Mouse (Mus musculus) gastrocnemius, postnatal 10 days (tissue): ENCODE data around the gene Arhgap5. TPM values are rescaled to one million over a fixed set of nuclear protein-coding genes. Genes with fewer than 3 reads are reported as not detected.
A peak's percentile ranks its signal among the peaks of the same experiment; 100 is the strongest.
"Not testable (repeated sequence)": the region's sequence is repeated elsewhere in the genome, so short reads cannot be mapped to it uniquely, and the experiment has no call there.

Source experiments
- DNase-seq: peaks from one replicate; pipeline ENCODE4 v3.0.0; 2021; ENCODE audit warnings: mixed read lengths
- total RNA-seq, 2 experiments: library from RNA; stranded (reverse); gene quantifications; 2 replicates each; pipeline ENCODE4 v1.2.3; 2021

Arhgap5 gene
- total RNA-seq, 2 experiments from 2014 or later = 36.1 to 43.4 TPM

GRCm38 (mm10) chr12:52529740-52530139 lies 26.0 kb downstream of the Arhgap5 start:
- no peak for DNase-seq

GRCm38 (mm10) chr12:52541294-52541693 lies 37.5 kb downstream of the Arhgap5 start:
- no peak for DNase-seq

- DNase-seq = no peak
Observed at GRCm38 (mm10) chr12:52544532-52544931, 40.8 kb downstream of the Arhgap5 start.

GRCm38 (mm10) chr12:52552085-52552484 lies 48.3 kb downstream of the Arhgap5 start:
- DNase-seq = no peak

GRCm38 (mm10) chr12:52555188-52555876 lies 51.6 kb downstream of the Arhgap5 start:
- DNase-seq = no peak

- no peak for DNase-seq
Observed at GRCm38 (mm10) chr12:52565654-52566053, 61.9 kb downstream of the Arhgap5 start.

GRCm38 (mm10) chr12:52573371-52573770 lies 69.6 kb downstream of the Arhgap5 start:
- DNase-seq = no peak

- DNase-seq = not testable (repeated sequence)
Observed at GRCm38 (mm10) chr12:52586466-52586865, 82.7 kb downstream of the Arhgap5 start.

- DNase-seq = no peak
Observed at GRCm38 (mm10) chr12:52587473-52588010, 83.8 kb downstream of the Arhgap5 start.

GRCm38 (mm10) chr12:52595389-52596185 lies 91.8 kb downstream of the Arhgap5 start:
- no peak for DNase-seq

- DNase-seq = no peak
Observed at GRCm38 (mm10) chr12:52602471-52602870, 98.7 kb downstream of the Arhgap5 start.

- DNase-seq = peak; percentile 75
Observed at GRCm38 (mm10) chr12:52602883-52603694, 99.3 kb downstream of the Arhgap5 start.

GRCm38 (mm10) chr12:52603695-52604255 lies 100.0 kb downstream of the Arhgap5 start:
- DNase-seq = peak; percentile 18

- DNase-seq = peak; percentile 97
Observed at GRCm38 (mm10) chr12:52604256-52604991, 100.7 kb downstream of the Arhgap5 start.

- DNase-seq = no peak
Observed at GRCm38 (mm10) chr12:52604992-52605652, 101.3 kb downstream of the Arhgap5 start.

- DNase-seq = no peak
Observed at GRCm38 (mm10) chr12:52607411-52607810, 103.6 kb downstream of the Arhgap5 start.

GRCm38 (mm10) chr12:52615703-52616102 lies 111.9 kb downstream of the Arhgap5 start:
- DNase-seq = no peak

GRCm38 (mm10) chr12:52618418-52619040 lies 114.8 kb downstream of the Arhgap5 start:
- DNase-seq = no peak

- DNase-seq = no peak
Observed at GRCm38 (mm10) chr12:52619644-52620043, 115.9 kb downstream of the Arhgap5 start.
